Mouse (Mus musculus) hindbrain, embryonic 14.5 days (tissue): ENCODE data around the gene Rab7b. TPM values are rescaled to one million over a fixed set of nuclear protein-coding genes. Genes with fewer than 3 reads are reported as not detected.

ENCODE experiments used
- ATAC-seq: fragments of 200-750 bp; cut with Nextera tagmentation; 2 replicates; pipeline ENCODE4 v1.8.0; 2017; ENCODE audit warnings: moderate number of reproducible peaks, mild to moderate bottlenecking, moderate TSS enrichment, moderate library complexity; ENCODE audit not compliant: low FRiP score
- DNase-seq: peaks from one replicate; pipeline ENCODE4 v3.0.0-alpha.2; 2015; ENCODE audit warnings: low spot score
- H3K27ac ChIP-seq: fragments of 300-500 bp; sonication (generic); 2 replicates; pipeline ENCODE4 v1.5.1; 2014; ENCODE audit warnings: mild to moderate bottlenecking, moderate library complexity
- H3K27me3 ChIP-seq: fragments of 300-500 bp; sonication (generic); 2 replicates; pipeline ENCODE4 v1.6.1; 2014; ENCODE audit warnings: mild to moderate bottlenecking, low read length, mixed read lengths; ENCODE audit not compliant: control insufficient read depth, insufficient read depth
- H3K36me3 ChIP-seq: fragments of 300-500 bp; sonication (generic); replicated peaks from 2 replicates; pipeline ENCODE4 v1.6.1; 2014; ENCODE audit not compliant: control insufficient read depth, insufficient read depth
- H3K4me1 ChIP-seq: fragments of 300-500 bp; sonication (generic); replicated peaks from 2 replicates; pipeline ENCODE4 v1.6.1; 2014; ENCODE audit warnings: antibody characterized with exemption, low read length, mixed read lengths; ENCODE audit not compliant: control insufficient read depth, insufficient read depth
- H3K4me2 ChIP-seq: fragments of 300-500 bp; sonication (generic); replicated peaks from 2 replicates; pipeline ENCODE4 v1.6.1; 2014; ENCODE audit warnings: mild to moderate bottlenecking, moderate library complexity
- H3K4me3 ChIP-seq: fragments of 300-500 bp; sonication (generic); replicated peaks from 2 replicates; pipeline ENCODE4 v1.5.1; 2014; ENCODE audit warnings: mild to moderate bottlenecking, low read length
- H3K9ac ChIP-seq: fragments of 300-500 bp; sonication (generic); 2 replicates; pipeline ENCODE4 v1.6.1; 2014
- H3K9me3 ChIP-seq: fragments of 300-500 bp; sonication (generic); 2 replicates; pipeline ENCODE4 v1.6.1; 2016; ENCODE audit warnings: low read length; ENCODE audit not compliant: control insufficient read depth
- WGBS: fragments of 180-500 bp; shearing (Covaris S2); extraction: QIAGEN DNeasy Blood & Tissue Kit; methylation state at CpG from one replicate; pipeline ENCODE4 v1.1.7; 2014; 5-methylcytosine and 5-hydroxymethylcytosine counted together
- polyA plus RNA-seq: library from polyadenylated mRNA; unstranded; fragments of >200 nt; fragmentation: Nextera tagmentation; extraction: Ambion mirVana; gene quantifications from 2 replicates; pipeline ENCODE4 v1.2.1, GENCODE M21; 2014

Gene Rab7b
- polyA plus RNA-seq, 1 experiment from 2014 or later, result 1.1 TPM

DNA sequence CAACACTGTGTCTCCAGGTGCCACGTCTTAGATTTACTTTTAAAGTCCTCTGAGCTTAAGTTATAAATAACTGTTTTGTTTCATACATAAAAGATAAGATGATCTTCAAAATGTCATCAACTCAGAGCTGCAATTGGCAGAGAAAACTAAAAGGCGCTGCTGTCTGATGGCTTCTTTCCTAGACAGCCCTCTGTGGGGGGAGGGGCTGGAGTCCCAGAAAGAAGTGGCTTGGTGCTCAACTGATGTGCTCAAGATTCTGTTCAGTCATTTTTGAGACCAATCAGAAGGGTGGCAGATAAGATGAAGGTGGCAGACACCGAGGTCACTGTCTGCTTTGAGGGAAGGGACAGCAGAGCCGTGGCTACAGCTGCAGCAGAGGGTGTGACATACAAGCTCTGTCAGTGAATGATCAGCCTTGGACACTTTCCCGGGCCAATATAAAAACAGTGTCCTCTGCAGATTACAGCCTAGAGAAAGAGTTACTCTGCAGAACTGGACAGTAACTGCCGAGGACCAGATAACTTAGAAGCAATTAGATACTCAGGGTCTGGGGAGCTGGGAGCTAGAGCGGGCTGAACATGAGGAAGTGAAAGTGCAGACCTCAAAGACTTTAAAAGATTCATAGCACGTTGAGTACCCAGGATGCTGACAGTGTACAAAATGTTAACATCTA lies 13.7 kb downstream of the Rab7b start:
- H3K4me1 ChIP-seq, result no peaks in the 10 kb centered on the region
- H3K27me3 ChIP-seq, result no peaks in the 10 kb centered on the region
- H3K9me3 ChIP-seq, result no peaks in the 10 kb centered on the region
- ATAC-seq (no peak), DNase-seq (no peak)
- 82% methylated on average over 8 of the region's 8 CpGs for WGBS
- no peak overlapping the region for H3K4me2 ChIP-seq
- H3K36me3 ChIP-seq, result no peaks in the 10 kb centered on the region
- H3K9ac ChIP-seq, result no peak overlapping the region
- H3K4me3 ChIP-seq, result no peak overlapping the region
- no peak overlapping the region for H3K27ac ChIP-seq

GRCm38 (mm10) chr1:131703482-131703881 lies 15.0 kb downstream of the Rab7b start:
- H3K9me3 ChIP-seq, result no peaks in the 10 kb centered on the region
- no peaks in the 10 kb centered on the region for H3K4me1 ChIP-seq
- no peak overlapping the region for H3K27ac ChIP-seq
- no peak for ATAC-seq
- no peaks in the 10 kb centered on the region for H3K27me3 ChIP-seq
- H3K4me2 ChIP-seq, result no peak overlapping the region
- DNase-seq, result no peak
- H3K36me3 ChIP-seq, result no peaks in the 10 kb centered on the region
- no peak overlapping the region for H3K9ac ChIP-seq
- WGBS, result 85% methylated on average over 2 of the region's 2 CpGs
- no peak overlapping the region for H3K4me3 ChIP-seq

DNA sequence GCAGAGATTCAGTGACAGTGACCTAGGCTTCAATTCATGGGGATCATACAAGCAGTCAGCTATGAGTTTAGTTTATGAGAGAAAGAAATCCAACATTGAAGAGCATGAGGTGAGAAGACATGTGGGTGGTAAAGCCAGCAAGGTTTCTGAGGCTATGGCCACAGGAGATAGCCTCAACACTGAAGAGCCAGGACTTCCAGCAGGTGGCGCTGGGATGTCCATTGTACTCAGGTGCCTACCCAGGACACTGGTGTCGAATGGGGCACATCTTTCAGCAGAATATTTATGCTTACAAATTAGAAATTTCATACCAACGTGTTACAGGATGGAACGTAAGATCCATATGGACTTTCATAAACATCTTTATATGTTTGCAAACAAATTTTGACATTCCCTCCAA lies 19.8 kb downstream of the Rab7b start:
- no peak overlapping the region for H3K4me2 ChIP-seq
- no peak overlapping the region for H3K27ac ChIP-seq
- H3K4me1 ChIP-seq, result no peaks in the 10 kb centered on the region
- no peaks in the 10 kb centered on the region for H3K36me3 ChIP-seq
- no peak overlapping the region for H3K4me3 ChIP-seq
- 27% methylated on average over 4 of the region's 4 CpGs for WGBS
- DNase-seq, result peak; percentile 35
- no peaks in the 10 kb centered on the region for H3K27me3 ChIP-seq
- no peak for ATAC-seq
- no peak overlapping the region for H3K9ac ChIP-seq
- no peaks in the 10 kb centered on the region for H3K9me3 ChIP-seq

DNA sequence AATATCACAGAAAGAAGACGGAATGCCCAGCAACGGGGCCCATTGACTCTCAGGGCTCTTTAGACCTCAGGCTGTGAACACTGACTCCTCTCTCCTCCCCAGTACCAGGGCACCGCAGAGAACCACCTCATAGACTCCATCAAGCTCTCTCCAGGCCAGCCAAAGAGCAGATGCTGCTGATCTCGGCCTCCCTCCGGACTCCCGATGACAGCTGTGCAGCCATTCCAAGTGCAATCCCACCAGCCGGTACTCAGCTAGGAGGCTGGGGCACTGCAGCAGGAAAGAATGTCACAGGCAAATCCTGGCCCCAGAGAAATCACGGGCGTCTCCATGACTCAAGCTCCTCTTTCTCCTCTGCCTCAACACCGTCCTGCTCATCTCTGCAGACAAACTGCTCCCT lies 23.0 kb downstream of the Rab7b start:
- Histone ChIP-seq H3K4me2 (no peak overlapping the region), H3K9ac (no peak overlapping the region), H3K36me3 (no peaks in the 10 kb centered on the region), H3K9me3 (no peaks in the 10 kb centered on the region), H3K4me1 (no peaks in the 10 kb centered on the region), H3K4me3 (no peak overlapping the region), H3K27me3 (no peaks in the 10 kb centered on the region), H3K27ac (no peak overlapping the region)
- ATAC-seq (no peak), DNase-seq (no peak)
- 85% methylated on average over 10 of the region's 10 CpGs for WGBS

GRCm38 (mm10) chr1:131712386-131712785 lies 23.9 kb downstream of the Rab7b start:
- ATAC-seq (peak; percentile 55; the same call in 1 of the 2 replicates), DNase-seq (peak; percentile 88)
- no peaks in the 10 kb centered on the region for H3K36me3 ChIP-seq
- H3K4me2 ChIP-seq, result no peak overlapping the region
- H3K9ac ChIP-seq, result no peak overlapping the region
- no peak overlapping the region for H3K4me3 ChIP-seq
- no peaks in the 10 kb centered on the region for H3K27me3 ChIP-seq
- no peaks in the 10 kb centered on the region for H3K4me1 ChIP-seq
- H3K27ac ChIP-seq, result no peak overlapping the region
- H3K9me3 ChIP-seq, result no peaks in the 10 kb centered on the region
- WGBS, result 39% methylated on average over 2 of the region's 2 CpGs

GRCm38 (mm10) chr1:131714388-131715337 lies 26.2 kb downstream of the Rab7b start:
- ATAC-seq, result no peak

DNA sequence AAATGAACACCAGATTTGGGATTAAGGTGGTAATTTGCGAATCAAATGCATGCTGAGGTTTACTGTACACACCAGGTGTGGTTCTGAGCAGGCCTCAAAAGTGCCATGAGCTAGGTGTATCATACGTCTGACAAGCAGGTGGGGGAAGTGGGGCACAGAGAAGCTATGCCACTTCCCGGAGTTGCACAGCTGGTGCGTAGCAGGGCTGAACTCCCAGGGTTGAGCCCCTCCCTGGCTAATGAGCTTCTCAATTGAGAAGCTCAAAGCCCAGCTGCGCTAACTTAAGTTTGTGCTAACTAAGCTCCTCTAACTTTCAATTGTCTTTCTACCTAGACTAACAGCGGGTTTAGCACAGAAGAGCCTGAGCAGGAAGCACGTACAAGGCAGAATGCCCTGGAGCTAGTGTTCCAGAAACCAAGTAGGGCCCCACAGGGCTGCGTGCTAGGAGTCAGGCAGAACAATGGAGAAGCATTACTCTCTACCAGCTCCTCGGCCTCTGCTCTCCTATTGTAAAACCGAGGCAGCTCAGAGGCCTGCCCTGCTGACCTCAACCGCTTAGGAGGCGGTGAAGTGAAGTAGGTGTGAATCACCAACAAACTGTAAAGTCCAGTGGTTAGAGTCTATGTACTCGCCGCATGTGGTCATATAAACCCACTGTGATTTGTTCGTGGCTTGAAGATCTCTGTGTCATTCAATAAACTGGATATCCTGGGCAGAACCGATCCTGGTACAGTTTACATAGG lies 30.6 kb downstream of the Rab7b start:
- no peak overlapping the region for H3K27ac ChIP-seq

More at GRCm38 (mm10) chr1:131714388-131715337, 26.2 kb downstream of the Rab7b start:
- H3K4me3 ChIP-seq, result no peak overlapping the region
- WGBS, result 65% methylated on average over 20 of the region's 20 CpGs
- H3K4me1 ChIP-seq, result no peaks in the 10 kb centered on the region
- no peaks in the 10 kb centered on the region for H3K36me3 ChIP-seq
- no peak overlapping the region for H3K9ac ChIP-seq
- H3K4me2 ChIP-seq, result no peak overlapping the region
- no peaks in the 10 kb centered on the region for H3K9me3 ChIP-seq
- H3K27ac ChIP-seq, result no peak overlapping the region
- no peak for DNase-seq
- no peaks in the 10 kb centered on the region for H3K27me3 ChIP-seq

GRCm38 (mm10) chr1:131721989-131722388 lies 33.5 kb downstream of the Rab7b start:
- WGBS, result 86% methylated on average over 3 of the region's 3 CpGs
- no peak for DNase-seq
- Histone ChIP-seq H3K4me1 (no peaks in the 10 kb centered on the region), H3K36me3 (no peaks in the 10 kb centered on the region), H3K27me3 (no peaks in the 10 kb centered on the region), H3K9me3 (no peaks in the 10 kb centered on the region), H3K27ac (no peak overlapping the region), H3K9ac (no peak overlapping the region), H3K4me2 (no peak overlapping the region), H3K4me3 (no peak overlapping the region)
- ATAC-seq, result no peak

More for the DNA sequence above, 30.6 kb downstream of the Rab7b start:
- WGBS, result 56% methylated on average over 16 of the region's 16 CpGs
- no peaks in the 10 kb centered on the region for H3K27me3 ChIP-seq
- DNase-seq (no peak), ATAC-seq (no peak)
- H3K4me1 ChIP-seq, result no peaks in the 10 kb centered on the region
- no peak overlapping the region for H3K9ac ChIP-seq
- H3K36me3 ChIP-seq, result no peaks in the 10 kb centered on the region
- H3K9me3 ChIP-seq, result no peaks in the 10 kb centered on the region
- H3K4me3 ChIP-seq, result no peak overlapping the region
- H3K4me2 ChIP-seq, result no peak overlapping the region

DNA sequence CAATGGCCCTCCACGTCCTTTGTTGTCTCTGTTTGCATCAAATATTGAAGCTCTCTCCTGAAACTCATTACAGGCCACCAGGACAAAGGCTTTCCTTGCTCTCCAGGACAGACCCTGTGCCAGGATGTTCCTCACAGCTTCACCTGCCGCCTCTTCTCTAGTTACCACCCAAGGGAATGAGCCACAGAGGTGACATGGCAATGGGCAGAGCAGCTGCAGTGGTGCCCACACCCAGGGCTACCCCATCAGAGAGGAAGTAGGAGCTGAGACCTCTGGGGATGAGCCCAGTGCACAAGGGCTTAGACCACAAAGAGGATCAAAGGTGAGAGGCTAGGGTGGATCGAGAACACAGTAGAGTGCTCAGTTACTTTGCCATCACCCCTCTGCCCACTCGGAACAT lies 35.1 kb downstream of the Rab7b start:
- ATAC-seq (no peak), DNase-seq (no peak)
- Histone ChIP-seq H3K4me2 (no peak overlapping the region), H3K4me1 (no peaks in the 10 kb centered on the region), H3K4me3 (no peak overlapping the region), H3K9me3 (no peaks in the 10 kb centered on the region), H3K9ac (no peak overlapping the region), H3K27me3 (no peaks in the 10 kb centered on the region), H3K27ac (no peak overlapping the region), H3K36me3 (no peaks in the 10 kb centered on the region)
- 69% methylated on average over 4 of the region's 4 CpGs for WGBS
